Mouse (Mus musculus) left cerebral cortex, postnatal 10 days (tissue): ENCODE data around the gene Fstl5. TPM values are rescaled to one million over a fixed set of nuclear protein-coding genes. Genes with fewer than 3 reads are reported as not detected.

Source experiments
- DNase-seq, 2 experiments: peaks; one replicate each; pipeline ENCODE4 v3.0.0; 2021 to 2022; ENCODE audit warnings: low spot score in 2 of 2, mixed read lengths in 1 of 2; ENCODE audit errors: extremely low spot score in 1 of 2
- intact Hi-C: fragments of 180-260 bp; cut with DNase I; formaldehyde crosslinking; loops from one replicate; pipeline ENCODE4 v1.15.1; 2025
- total RNA-seq, 2 experiments: library from RNA; stranded (reverse); gene quantifications; 2 replicates each; pipeline ENCODE4 v1.2.3; 2021

Fstl5 gene
- 10 to 100 TPM; 30.4 to 30.6 TPM for total RNA-seq

GRCm38 (mm10) chr3:76074060-76074707, at the start of gene Fstl5:
TSS of gene Fstl5 (plus strand) at chr3:76074270.
- intact Hi-C loops = no loop called here
- DNase-seq = peak; percentile 77 to 82

- intact Hi-C loops = no loop called here
Measured at GRCm38 (mm10) chr3:76025523-76025922, 48.5 kb upstream of the Fstl5 start.

GRCm38 (mm10) chr3:76051124-76051523, 22.9 kb upstream of the Fstl5 start:
- intact Hi-C loops = no loop called here
- DNase-seq = no peak

More at GRCm38 (mm10) chr3:76025523-76025922, 48.5 kb upstream of the Fstl5 start:
- no peak for DNase-seq

- no peak for DNase-seq
- intact Hi-C loops = no loop called here
Measured at GRCm38 (mm10) chr3:76061996-76062395, 12.1 kb upstream of the Fstl5 start.

GRCm38 (mm10) chr3:76067920-76068319, 6.2 kb upstream of the Fstl5 start:
- peak in 1 of 2 experiments; percentile 86 for DNase-seq
- intact Hi-C loops = no loop called here

GRCm38 (mm10) chr3:76072826-76073225, 1.2 kb upstream of the Fstl5 start:
- intact Hi-C loops = no loop called here
- DNase-seq = no peak

GRCm38 (mm10) chr3:76140445-76140844, 66.4 kb downstream of the Fstl5 start:
- no peak for DNase-seq
- intact Hi-C loops = no loop called here

GRCm38 (mm10) chr3:76147846-76148245, 73.8 kb downstream of the Fstl5 start:
- no peak for DNase-seq
- intact Hi-C loops = no loop called here

- no peak for DNase-seq
- intact Hi-C loops = no loop called here
Measured at GRCm38 (mm10) chr3:76238834-76239233, 164.8 kb downstream of the Fstl5 start.

GRCm38 (mm10) chr3:76251385-76251784, 177.3 kb downstream of the Fstl5 start:
- DNase-seq = no peak
- intact Hi-C loops = no loop called here

GRCm38 (mm10) chr3:76292993-76293392, 218.9 kb downstream of the Fstl5 start:
- intact Hi-C loops = no loop called here
- DNase-seq = no peak

GRCm38 (mm10) chr3:76294394-76294793, 220.3 kb downstream of the Fstl5 start:
- intact Hi-C loops = no loop called here
- DNase-seq = no peak

- DNase-seq = no peak
- intact Hi-C loops = no loop called here
Measured at GRCm38 (mm10) chr3:76301026-76301773, 227.1 kb downstream of the Fstl5 start.

GRCm38 (mm10) chr3:76316991-76317390, 242.9 kb downstream of the Fstl5 start:
- intact Hi-C loops = no loop called here
- no peak for DNase-seq

- intact Hi-C loops = no loop called here
- no peak for DNase-seq
Measured at GRCm38 (mm10) chr3:76319531-76319930, 245.5 kb downstream of the Fstl5 start.

- intact Hi-C loops = no loop called here
- DNase-seq = no peak
Measured at GRCm38 (mm10) chr3:76322431-76322830, 248.4 kb downstream of the Fstl5 start.

GRCm38 (mm10) chr3:76336922-76337321, 262.9 kb downstream of the Fstl5 start:
- intact Hi-C loops = no loop called here
- no peak for DNase-seq

- DNase-seq = no peak
Measured at GRCm38 (mm10) chr3:76367000-76367399, 292.9 kb downstream of the Fstl5 start.

GRCm38 (mm10) chr3:76369910-76370309, 295.8 kb downstream of the Fstl5 start:
- DNase-seq = no peak
- intact Hi-C loops = no loop called here

More at GRCm38 (mm10) chr3:76367000-76367399, 292.9 kb downstream of the Fstl5 start:
- intact Hi-C loops = no loop called here

- intact Hi-C loops = no loop called here
- DNase-seq = no peak
Measured at GRCm38 (mm10) chr3:76428775-76429372, 354.8 kb downstream of the Fstl5 start.
